Mouse (Mus musculus): Measurements from ENCODE around the gene Rps6kc1.

- no peak for TF ChIP-seq POLR2A (IDR thresholded peaks at IDR 0.05; ENCODE audit: borderline replicate concordance, control insufficient read depth, low read depth, low read length)
- no peak for TF ChIP-seq CTCF (IDR thresholded peaks at IDR 0.05; ENCODE audit: control insufficient read depth, insufficient read depth, low read length)
These were observed 184.2 kb downstream of the Rps6kc1 start for GRCm38 (mm10) chr1:190727385-190727784.
